Mouse (Mus musculus) intestine, embryonic 14.5 days (tissue): ENCODE measurements at regions not wholly inside any gene's neighbourhood (a gene's known extent, or its start where the extent isn't known, plus 50 kb on each side); places are given as distances from the start of the nearest gene placed in this dataset.

Experiments
- ATAC-seq: fragments of 200-750 bp; cut with Nextera tagmentation; replicated peaks from 2 replicates; pipeline ENCODE4 v1.8.0; 2017; ENCODE audit warnings: low read depth, moderate number of reproducible peaks, moderate TSS enrichment, moderate library complexity; ENCODE audit not compliant: low FRiP score, low TSS enrichment
- DNase-seq: peaks from one replicate; pipeline ENCODE4 v3.0.0-alpha.2; 2018; ENCODE audit warnings: low spot score
- H3K27ac ChIP-seq: fragments of 300-500 bp; sonication (generic); 2 replicates; pipeline ENCODE4 v1.5.1; 2014; ENCODE audit warnings: low read depth, mild to moderate bottlenecking, control low read depth
- H3K27me3 ChIP-seq: fragments of 300-500 bp; sonication (generic); replicated peaks from 2 replicates; pipeline ENCODE4 v1.6.1; 2014; ENCODE audit warnings: low read length, control low read depth; ENCODE audit not compliant: control insufficient read depth, insufficient read depth
- H3K36me3 ChIP-seq: fragments of 300-500 bp; sonication (generic); 2 replicates; pipeline ENCODE4 v1.6.1; 2014; ENCODE audit warnings: low read length, control low read depth; ENCODE audit not compliant: control insufficient read depth, insufficient read depth
- H3K4me1 ChIP-seq: fragments of 300-500 bp; sonication (generic); replicated peaks from 2 replicates; pipeline ENCODE4 v1.6.1; 2014; ENCODE audit warnings: low read length, control low read depth, mixed read lengths; ENCODE audit not compliant: control insufficient read depth, insufficient read depth
- H3K4me2 ChIP-seq: fragments of 300-500 bp; sonication (generic); 2 replicates; pipeline ENCODE4 v1.6.1; 2014; ENCODE audit warnings: low read length
- H3K4me3 ChIP-seq: fragments of 300-500 bp; sonication (generic); 2 replicates; pipeline ENCODE4 v1.5.1; 2014; ENCODE audit warnings: low read depth, low read length, control low read depth, mixed read lengths
- H3K9ac ChIP-seq: fragments of 300-500 bp; sonication (generic); 2 replicates; pipeline ENCODE4 v1.6.1; 2014; ENCODE audit warnings: mild to moderate bottlenecking, low read length
- H3K9me3 ChIP-seq: fragments of 300-500 bp; sonication (generic); 2 replicates; pipeline ENCODE4 v1.6.1; 2016; ENCODE audit warnings: low read length, control low read depth; ENCODE audit not compliant: control insufficient read depth
- WGBS: fragments of 180-500 bp; shearing (Covaris S2); extraction: QIAGEN DNeasy Blood & Tissue Kit; methylation state at CpG from one replicate; pipeline ENCODE4 v1.1.7; 2014; 5-methylcytosine and 5-hydroxymethylcytosine counted together

GRCm38 (mm10) chr13:102504157-102504947 lies 189.0 kb upstream of the Cd180 start:
- 46% methylated on average over 10 of the region's 10 CpGs for WGBS

GRCm38 (mm10) chr13:102507226-102507625 lies 186.1 kb upstream of the Cd180 start:
- 75% methylated on average over 1 of the region's 1 CpGs for WGBS
- Histone ChIP-seq H3K4me3 (no peak overlapping the region), H3K9me3 (no peaks in the 10 kb centered on the region), H3K4me1 (no peaks in the 10 kb centered on the region), H3K9ac (no peak overlapping the region), H3K27ac (no peak overlapping the region), H3K4me2 (no peak overlapping the region), H3K36me3 (no peaks in the 10 kb centered on the region), H3K27me3 (no peaks in the 10 kb centered on the region)
- no peak for DNase-seq
- ATAC-seq, result no peak

More at GRCm38 (mm10) chr13:102504157-102504947, 189.0 kb upstream of the Cd180 start:
- no peak overlapping the region for H3K4me3 ChIP-seq
- no peaks in the 10 kb centered on the region for H3K27me3 ChIP-seq
- H3K9ac ChIP-seq, result no peak overlapping the region
- no peaks in the 10 kb centered on the region for H3K36me3 ChIP-seq
- no peaks in the 10 kb centered on the region for H3K9me3 ChIP-seq
- ATAC-seq, result no peak
- H3K4me2 ChIP-seq, result no peak overlapping the region
- no peak overlapping the region for H3K27ac ChIP-seq
- no peak for DNase-seq
- H3K4me1 ChIP-seq, result no peaks in the 10 kb centered on the region

- Histone ChIP-seq H3K27me3 (no peaks in the 10 kb centered on the region), H3K36me3 (no peaks in the 10 kb centered on the region), H3K9ac (no peak overlapping the region), H3K27ac (no peak overlapping the region), H3K4me3 (no peak overlapping the region), H3K9me3 (no peaks in the 10 kb centered on the region), H3K4me2 (no peak overlapping the region), H3K4me1 (no peaks in the 10 kb centered on the region)
- ATAC-seq, result no peak
- DNase-seq, result no peak
These were observed 185.4 kb upstream of the Cd180 start for GRCm38 (mm10) chr13:102507916-102508315.

- no peak for ATAC-seq
These were observed 182.6 kb upstream of the Cd180 start for GRCm38 (mm10) chr13:102510733-102511279.

GRCm38 (mm10) chr13:102518169-102518882 lies 175.0 kb upstream of the Cd180 start:
- DNase-seq, result no peak
- H3K4me3 ChIP-seq, result no peak overlapping the region
- 89% methylated on average over 5 of the region's 5 CpGs for WGBS
- ATAC-seq, result no peak
- no peak overlapping the region for H3K4me2 ChIP-seq
- no peaks in the 10 kb centered on the region for H3K27me3 ChIP-seq
- no peak overlapping the region for H3K27ac ChIP-seq
- no peaks in the 10 kb centered on the region for H3K36me3 ChIP-seq
- no peaks in the 10 kb centered on the region for H3K9me3 ChIP-seq
- no peak overlapping the region for H3K9ac ChIP-seq
- H3K4me1 ChIP-seq, result no peaks in the 10 kb centered on the region

More at GRCm38 (mm10) chr13:102510733-102511279, 182.6 kb upstream of the Cd180 start:
- Histone ChIP-seq H3K9ac (no peak overlapping the region), H3K9me3 (no peaks in the 10 kb centered on the region), H3K4me3 (no peak overlapping the region), H3K27me3 (no peaks in the 10 kb centered on the region), H3K27ac (no peak overlapping the region), H3K4me1 (no peaks in the 10 kb centered on the region), H3K4me2 (no peak overlapping the region), H3K36me3 (no peaks in the 10 kb centered on the region)
- no peak for DNase-seq
- WGBS, result 84% methylated on average over 1 of the region's 1 CpGs

GRCm38 (mm10) chr13:102521427-102521826 lies 171.9 kb upstream of the Cd180 start:
- Histone ChIP-seq H3K4me1 (no peaks in the 10 kb centered on the region), H3K9ac (no peak overlapping the region), H3K4me3 (no peak overlapping the region), H3K27ac (no peak overlapping the region), H3K27me3 (no peaks in the 10 kb centered on the region), H3K36me3 (no peaks in the 10 kb centered on the region), H3K4me2 (no peak overlapping the region), H3K9me3 (no peaks in the 10 kb centered on the region)
- DNase-seq (no peak), ATAC-seq (no peak)
- WGBS, result 52% methylated on average over 1 of the region's 1 CpGs

- Histone ChIP-seq H3K9ac (no peak overlapping the region), H3K27ac (no peak overlapping the region), H3K4me3 (no peak overlapping the region), H3K9me3 (no peaks in the 10 kb centered on the region), H3K36me3 (no peaks in the 10 kb centered on the region), H3K4me2 (no peak overlapping the region), H3K27me3 (no peaks in the 10 kb centered on the region), H3K4me1 (no peaks in the 10 kb centered on the region)
- 84% methylated on average over 1 of the region's 1 CpGs for WGBS
- DNase-seq, result no peak
- ATAC-seq, result no peak
These were observed 171.3 kb upstream of the Cd180 start for GRCm38 (mm10) chr13:102522080-102522479.

- no peak overlapping the region for H3K4me3 ChIP-seq
- no peaks in the 10 kb centered on the region for H3K4me1 ChIP-seq
- no peaks in the 10 kb centered on the region for H3K27me3 ChIP-seq
- no peak for ATAC-seq
- H3K9ac ChIP-seq, result no peak overlapping the region
- WGBS, result 77% methylated on average over 11 of the region's 11 CpGs
- no peaks in the 10 kb centered on the region for H3K9me3 ChIP-seq
- no peak overlapping the region for H3K4me2 ChIP-seq
- H3K27ac ChIP-seq, result no peak overlapping the region
- DNase-seq, result no peak
- H3K36me3 ChIP-seq, result no peaks in the 10 kb centered on the region
These were observed 166.7 kb upstream of the Cd180 start for GRCm38 (mm10) chr13:102526621-102527140.
